Mouse (Mus musculus) limb, embryonic 11.5 days (tissue): ENCODE measurements around the gene Sh3bgrl3. TPM values are rescaled to one million over a fixed set of nuclear protein-coding genes. Genes with fewer than 3 reads are reported as not detected.
A peak's percentile ranks its signal among the peaks of the same experiment; 100 is the strongest.

Source experiments
- ATAC-seq: fragments of 200-750 bp; cut with Nextera tagmentation; 2 replicates; pipeline ENCODE4 v1.8.0; 2017; ENCODE audit warnings: low read depth; ENCODE audit not compliant: insufficient number of reproducible peaks, low FRiP score, low TSS enrichment
- DNase-seq: peaks from one replicate; pipeline ENCODE4 v3.0.0-alpha.2; 2015; ENCODE audit warnings: low spot score
- H3K27ac ChIP-seq: fragments of 300-500 bp; sonication (generic); replicated peaks from 2 replicates; pipeline ENCODE4 v1.5.1; 2014; ENCODE audit warnings: low read depth, mild to moderate bottlenecking, low read length
- H3K27me3 ChIP-seq: fragments of 300-500 bp; sonication (generic); 2 replicates; pipeline ENCODE4 v1.6.1; 2014; ENCODE audit warnings: mild to moderate bottlenecking, low read length, mixed read lengths; ENCODE audit not compliant: control insufficient read depth, insufficient read depth
- H3K36me3 ChIP-seq: fragments of 300-500 bp; sonication (generic); 2 replicates; pipeline ENCODE4 v1.6.1; 2014; ENCODE audit warnings: mild to moderate bottlenecking, low read length, moderate library complexity, mixed read lengths; ENCODE audit not compliant: control insufficient read depth, insufficient read depth
- H3K4me1 ChIP-seq: fragments of 300-500 bp; sonication (generic); 2 replicates; pipeline ENCODE4 v1.6.1; 2014; ENCODE audit warnings: low read length, mixed read lengths; ENCODE audit not compliant: control insufficient read depth, insufficient read depth
- H3K4me2 ChIP-seq: fragments of 300-500 bp; sonication (generic); 2 replicates; pipeline ENCODE4 v1.6.1; 2014; ENCODE audit warnings: low read depth, mild to moderate bottlenecking, moderate library complexity; ENCODE audit not compliant: severe bottlenecking
- H3K4me3 ChIP-seq: fragments of 300-500 bp; sonication (generic); 2 replicates; pipeline ENCODE4 v1.5.1; 2014; ENCODE audit warnings: low read depth, low read length
- H3K9ac ChIP-seq: fragments of 300-500 bp; sonication (generic); 2 replicates; pipeline ENCODE4 v1.6.1; 2014; ENCODE audit warnings: mild to moderate bottlenecking, low read length
- H3K9me3 ChIP-seq: fragments of 300-500 bp; sonication (generic); 2 replicates; pipeline ENCODE4 v1.6.1; 2016; ENCODE audit warnings: low read length; ENCODE audit not compliant: control insufficient read depth
- WGBS: fragments of 180-500 bp; shearing (Covaris S2); extraction: QIAGEN DNeasy Blood & Tissue Kit; methylation state at CpG from one replicate; pipeline ENCODE4 v1.1.7; 2014; 5-methylcytosine and 5-hydroxymethylcytosine counted together
- polyA plus RNA-seq: library from polyadenylated mRNA; unstranded; fragments of >200 nt; fragmentation: Nextera tagmentation; extraction: Ambion mirVana; gene quantifications from 2 replicates; pipeline ENCODE4 v1.2.1, GENCODE M21; 2014

Sh3bgrl3 gene
- polyA plus RNA-seq, 1 experiment from 2014 or later: 345 TPM

- no peak overlapping the region for H3K4me3 ChIP-seq
- H3K4me1 ChIP-seq: no peaks in the 10 kb centered on the region
- WGBS: 81% methylated on average over 16 of the region's 16 CpGs
- ATAC-seq (no peak), DNase-seq (no peak)
- no peaks in the 10 kb centered on the region for H3K27me3 ChIP-seq
- H3K9me3 ChIP-seq: no peaks in the 10 kb centered on the region
- H3K9ac ChIP-seq: no peak overlapping the region
- H3K4me2 ChIP-seq: no peak overlapping the region
- H3K27ac ChIP-seq: no peak overlapping the region
- H3K36me3 ChIP-seq: no peaks in the 10 kb centered on the region
These were observed 37.9 kb downstream of the Sh3bgrl3 start for GRCm38 (mm10) chr4:134090521-134091224.

DNA sequence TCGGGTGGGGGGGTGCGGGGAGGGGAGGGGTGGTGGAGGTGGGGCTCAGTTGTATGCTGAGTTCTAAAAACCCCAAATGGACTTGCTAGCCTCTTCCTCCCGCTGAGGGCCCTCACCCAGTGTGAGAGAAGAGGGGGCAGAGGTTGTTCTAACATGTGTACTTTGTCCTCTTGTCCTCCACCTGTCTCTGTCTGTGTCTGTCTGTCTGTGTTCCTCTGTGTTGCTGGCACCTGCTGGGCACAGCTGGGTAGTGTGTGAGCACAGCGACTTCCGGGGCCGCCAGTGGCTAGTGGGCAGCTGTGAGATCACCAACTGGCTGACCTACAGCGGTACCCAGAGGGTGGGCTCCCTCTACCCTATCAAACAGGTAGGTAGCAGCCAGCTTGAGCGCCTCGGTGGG is 39.6 kb downstream of the Sh3bgrl3 start:
- 76% methylated on average over 9 of the region's 9 CpGs for WGBS
- Histone ChIP-seq H3K27ac (no peak overlapping the region), H3K27me3 (no peaks in the 10 kb centered on the region), H3K4me3 (no peak overlapping the region), H3K36me3 (no peaks in the 10 kb centered on the region), H3K9ac (no peak overlapping the region), H3K9me3 (no peaks in the 10 kb centered on the region), H3K4me2 (no peak overlapping the region), H3K4me1 (no peaks in the 10 kb centered on the region)
- no peak for ATAC-seq
- DNase-seq: no peak

DNA sequence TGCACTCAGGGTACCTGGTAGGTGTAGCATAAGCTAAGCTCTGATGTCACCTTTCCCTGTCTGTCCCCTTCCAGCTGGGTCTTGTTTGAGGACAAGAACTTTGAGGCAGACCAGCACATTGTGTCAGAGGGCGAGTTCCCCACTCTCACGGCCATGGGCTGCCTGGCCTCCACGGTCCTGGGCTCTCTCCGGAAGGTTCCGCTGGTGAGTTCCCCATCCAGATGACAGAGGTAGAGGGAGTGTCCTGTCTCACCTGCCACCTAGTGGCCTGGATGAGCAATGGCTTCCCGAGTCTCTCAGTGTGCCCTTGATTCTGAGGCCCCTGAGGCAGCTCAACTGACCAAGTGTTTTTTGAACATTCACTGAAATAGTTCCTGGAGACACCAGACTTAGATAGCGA is 41.2 kb downstream of the Sh3bgrl3 start:
- Histone ChIP-seq H3K4me1 (no peaks in the 10 kb centered on the region), H3K27ac (no peak overlapping the region), H3K9ac (no peak overlapping the region), H3K9me3 (no peaks in the 10 kb centered on the region), H3K36me3 (no peaks in the 10 kb centered on the region), H3K4me2 (no peak overlapping the region), H3K27me3 (no peaks in the 10 kb centered on the region), H3K4me3 (no peak overlapping the region)
- DNase-seq (peak; percentile 54), ATAC-seq (no peak)
- WGBS: 49% methylated on average over 7 of the region's 7 CpGs

GRCm38 (mm10) chr4:134084999-134085398 is 43.6 kb downstream of the Sh3bgrl3 start:
- 87% methylated on average over 4 of the region's 4 CpGs for WGBS
- Histone ChIP-seq H3K4me2 (no peak overlapping the region), H3K27me3 (no peaks in the 10 kb centered on the region), H3K4me3 (no peak overlapping the region), H3K36me3 (no peaks in the 10 kb centered on the region), H3K27ac (no peak overlapping the region), H3K9ac (no peak overlapping the region), H3K9me3 (no peaks in the 10 kb centered on the region), H3K4me1 (no peaks in the 10 kb centered on the region)
- ATAC-seq: no peak
- no peak for DNase-seq

- 16% methylated on average over 7 of the region's 7 CpGs for WGBS
- Histone ChIP-seq H3K4me1 (no peaks in the 10 kb centered on the region), H3K27me3 (no peaks in the 10 kb centered on the region), H3K9ac (0 out of 2 replicates have a peak overlapping the region, but pooled peaks have one; percentile 27), H3K36me3 (no peaks in the 10 kb centered on the region), H3K9me3 (no peaks in the 10 kb centered on the region), H3K4me3 (peak overlapping the region; percentile 30), H3K27ac (no peak overlapping the region), H3K4me2 (peak overlapping the region; percentile 58)
- DNase-seq (no peak), ATAC-seq (no peak)
These were observed 46.1 kb downstream of the Sh3bgrl3 start for GRCm38 (mm10) chr4:134082460-134082859.

DNA sequence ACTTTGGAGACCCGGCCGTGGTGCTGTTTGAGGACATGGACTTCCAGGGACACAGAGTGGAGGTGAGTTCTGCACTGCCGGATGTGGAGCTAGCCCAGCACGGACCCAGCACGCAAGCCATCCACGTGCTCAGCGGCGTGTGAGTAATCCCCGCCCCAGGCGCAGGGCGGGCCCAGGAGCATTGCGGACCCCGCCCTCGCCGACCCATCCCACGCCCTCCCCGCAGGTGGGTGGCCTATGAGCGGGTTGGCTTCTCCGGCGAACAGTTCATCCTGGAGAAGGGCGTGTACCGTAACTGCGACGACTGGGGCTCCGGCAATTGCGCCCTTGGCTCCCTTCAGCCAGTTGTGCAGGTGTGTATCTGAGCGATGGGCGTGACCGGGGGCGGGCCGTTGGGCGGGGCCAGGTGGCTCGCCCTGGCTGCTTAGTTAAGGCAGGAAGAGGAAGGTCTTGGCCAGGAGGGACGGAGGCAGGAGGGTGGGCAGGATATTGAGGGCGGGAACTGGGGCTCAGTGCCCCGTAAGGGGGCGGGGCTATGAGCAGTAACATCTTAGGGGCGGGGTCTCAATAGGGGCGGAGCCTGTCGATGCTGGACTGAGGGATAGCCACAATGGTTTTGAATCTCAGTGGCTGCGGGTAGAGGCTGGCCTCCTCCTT is 46.7 kb downstream of the Sh3bgrl3 start:
- Histone ChIP-seq H3K27ac (no peak overlapping the region), H3K27me3 (no peaks in the 10 kb centered on the region), H3K4me1 (no peaks in the 10 kb centered on the region), H3K4me3 (peak overlapping the region; percentile 30), H3K4me2 (peak overlapping the region; percentile 58), H3K9me3 (no peaks in the 10 kb centered on the region), H3K36me3 (no peaks in the 10 kb centered on the region), H3K9ac (0 out of 2 replicates have a peak overlapping the region, but pooled peaks have one; percentile 27)
- DNase-seq (peak; percentile 85), ATAC-seq (peak; percentile 85)
- WGBS: under 1% methylated on average over 41 of the region's 41 CpGs

- Histone ChIP-seq H3K4me1 (no peaks in the 10 kb centered on the region), H3K27ac (no peak overlapping the region), H3K4me3 (no peak overlapping the region), H3K9me3 (no peaks in the 10 kb centered on the region), H3K9ac (no peak overlapping the region), H3K27me3 (no peaks in the 10 kb centered on the region), H3K4me2 (no peak overlapping the region), H3K36me3 (no peaks in the 10 kb centered on the region)
- ATAC-seq (no peak), DNase-seq (no peak)
- 84% methylated on average over 4 of the region's 4 CpGs for WGBS
These were observed 47.9 kb downstream of the Sh3bgrl3 start for GRCm38 (mm10) chr4:134080674-134081073.

- H3K4me3 ChIP-seq: no peak overlapping the region
- no peaks in the 10 kb centered on the region for H3K36me3 ChIP-seq
- no peaks in the 10 kb centered on the region for H3K4me1 ChIP-seq
- no peaks in the 10 kb centered on the region for H3K27me3 ChIP-seq
- H3K4me2 ChIP-seq: no peak overlapping the region
- no peak overlapping the region for H3K27ac ChIP-seq
- WGBS: 20% methylated on average over 3 of the region's 3 CpGs
- ATAC-seq (no peak), DNase-seq (peak; percentile 75)
- no peak overlapping the region for H3K9ac ChIP-seq
- H3K9me3 ChIP-seq: no peaks in the 10 kb centered on the region
These were observed 49.9 kb downstream of the Sh3bgrl3 start for GRCm38 (mm10) chr4:134078694-134079093.
